Mouse (Mus musculus) liver, embryonic 14.5 days (tissue): ENCODE measurements around the gene Siae. TPM values are rescaled to one million over a fixed set of nuclear protein-coding genes. Genes with fewer than 3 reads are reported as not detected.

ENCODE experiments used
- ATAC-seq: fragments of 200-750 bp; cut with Nextera tagmentation; 2 replicates; pipeline ENCODE4 v1.8.0; 2017; ENCODE audit warnings: moderate number of reproducible peaks, mild to moderate bottlenecking, moderate library complexity; ENCODE audit not compliant: insufficient read depth
- DNase-seq, 3 experiments: peaks; one replicate each; pipeline ENCODE4 v3.0.0-alpha.2; 2012 to 2013; ENCODE audit warnings: low read depth in 3 of 3, low spot score in 3 of 3
- H3K27ac ChIP-seq: fragments of 300-500 bp; sonication (generic); 2 replicates; pipeline ENCODE4 v1.5.1; 2014; ENCODE audit warnings: moderate library complexity, mild to moderate bottlenecking, control low read depth, inconsistent platforms
- H3K27me3 ChIP-seq: fragments of 300-500 bp; sonication (generic); 2 replicates; pipeline ENCODE4 v1.6.1; 2014; ENCODE audit warnings: mild to moderate bottlenecking, low read length, moderate library complexity; ENCODE audit not compliant: control insufficient read depth, insufficient read depth
- H3K36me3 ChIP-seq: fragments of 300-500 bp; sonication (generic); replicated peaks from 2 replicates; pipeline ENCODE4 v1.6.1; 2014; ENCODE audit warnings: low read depth; ENCODE audit not compliant: control insufficient read depth, insufficient read depth
- H3K4me1 ChIP-seq, 2 experiments: fragments of 200-500 bp in 1 of 2; fragments of 300-500 bp in 1 of 2; sonication (generic) in 1 of 2; replicated peaks; 2 replicates each; pipeline ENCODE4 v1.6.1; 2012 to 2014; ENCODE audit warnings: antibody characterized with exemption in 1 of 2, inconsistent platforms in 1 of 2, low read length in 1 of 2; ENCODE audit not compliant: control insufficient read depth in 2 of 2, insufficient read depth in 2 of 2
- H3K4me2 ChIP-seq: fragments of 300-500 bp; sonication (generic); 2 replicates; pipeline ENCODE4 v1.6.1; 2014; ENCODE audit warnings: low read depth, mild to moderate bottlenecking, control low read depth, moderate library complexity
- H3K4me3 ChIP-seq, 2 experiments: fragments of 200-500 bp in 1 of 2; fragments of 300-500 bp in 1 of 2; sonication (generic) in 1 of 2; 2 replicates each; pipeline ENCODE4 v1.5.1; 2012 to 2014; ENCODE audit warnings: low read depth in 2 of 2, low read length in 2 of 2, mild to moderate bottlenecking in 2 of 2, control low read depth in 1 of 2, inconsistent platforms in 1 of 2, moderate library complexity in 1 of 2; ENCODE audit not compliant: insufficient read depth in 1 of 2
- H3K9ac ChIP-seq: fragments of 300-500 bp; sonication (generic); replicated peaks from 2 replicates; pipeline ENCODE4 v1.6.1; 2014; ENCODE audit warnings: mild to moderate bottlenecking, control low read depth, moderate library complexity
- H3K9me3 ChIP-seq: fragments of 300-500 bp; sonication (generic); 2 replicates; pipeline ENCODE4 v1.6.1; 2016; ENCODE audit warnings: low read length, mixed read lengths; ENCODE audit not compliant: control insufficient read depth
- CTCF ChIP-seq: IDR thresholded peaks from 2 replicates; pipeline ENCODE4 v1.5.1; 2016; ENCODE audit warnings: antibody characterized with exemption, low read depth, control low read depth
- EP300 ChIP-seq: IDR thresholded peaks from 2 replicates; pipeline ENCODE4 v1.6.1; 2016; ENCODE audit warnings: antibody characterized with exemption, low read depth
- WGBS: fragments of 180-500 bp; shearing (Covaris S2); extraction: QIAGEN DNeasy Blood & Tissue Kit; methylation state at CpG from one replicate; pipeline ENCODE4 v1.1.7; 2014; ENCODE audit not compliant: insufficient replicate concordance; 5-methylcytosine and 5-hydroxymethylcytosine counted together
- polyA plus RNA-seq, 2 experiments: library from polyadenylated mRNA; depleted of rRNA in 1 of 2; stranded (reverse) in 1 of 2; unstranded in 1 of 2; fragments of >200 nt; fragmentation: Nextera tagmentation in 1 of 2; extraction: Ambion mirVana in 1 of 2; gene quantifications; 2 replicates each; pipeline versions ENCODE4 v1.2.1 to v1.2.3; 2012 to 2014

The Siae gene
- polyA plus RNA-seq, 2 experiments: 2.2 to 5.7 TPM

DNA sequence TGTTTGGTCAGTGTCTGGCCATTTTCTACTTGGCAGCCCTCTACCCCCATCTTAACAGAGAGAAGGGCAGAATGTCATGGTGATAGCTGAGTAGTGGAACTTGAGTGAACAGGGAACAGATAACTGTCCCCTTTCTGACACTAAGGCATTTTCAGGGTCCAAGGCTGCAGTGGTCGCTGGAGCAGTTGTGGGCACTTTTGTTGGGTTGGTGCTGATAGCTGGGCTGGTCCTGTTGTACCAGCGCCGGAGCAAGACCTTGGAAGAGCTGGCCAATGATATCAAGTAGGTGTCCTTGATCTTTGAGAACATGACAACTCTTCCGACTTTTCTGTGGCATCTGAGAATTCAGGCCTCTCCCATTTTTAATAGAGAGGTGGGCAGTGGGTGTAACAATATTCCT lies 18.6 kb upstream of the Siae start:
- Histone ChIP-seq H3K4me1 (no peaks in the 10 kb centered on the region; a peak in 1 of 4 replicates), H3K36me3 (no peaks in the 10 kb centered on the region), H3K4me3 (no peak overlapping the region), H3K27ac (no peak overlapping the region), H3K27me3 (peaks cover 3% of the 10 kb centered on the region), H3K9ac (no peak overlapping the region), H3K9me3 (no peaks in the 10 kb centered on the region), H3K4me2 (no peak overlapping the region)
- ATAC-seq (no peak), DNase-seq (no peak)
- no peak for TF ChIP-seq CTCF
- WGBS: 45% methylated on average over 4 of the region's 4 CpGs

DNA sequence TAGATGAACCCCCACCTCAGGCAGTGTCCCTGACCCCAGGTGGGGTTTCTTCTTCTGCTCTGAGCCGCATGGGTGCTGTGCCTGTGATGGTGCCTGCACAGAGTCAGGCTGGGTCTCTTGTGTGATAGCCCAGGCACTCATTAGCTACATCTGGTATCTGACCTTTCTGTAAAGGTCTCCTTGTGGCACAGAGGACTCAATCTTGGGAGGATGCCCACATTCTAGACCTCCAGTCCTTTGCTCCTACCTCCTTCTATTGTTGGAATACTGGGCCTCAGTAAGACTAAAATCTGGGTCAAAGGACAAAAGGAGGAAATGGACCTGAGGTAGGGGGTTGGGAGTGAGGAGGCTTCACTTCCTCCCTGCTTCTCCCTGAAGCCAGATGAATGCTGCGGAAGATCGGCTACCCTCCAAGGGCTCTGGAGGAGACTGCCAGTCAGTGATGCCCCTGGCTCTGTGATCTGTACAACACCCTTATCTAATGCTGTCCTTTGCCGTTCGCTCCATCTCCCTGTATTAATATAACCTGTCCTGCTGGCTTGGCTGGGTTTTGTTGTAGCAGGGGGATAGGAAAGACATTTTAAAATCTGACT lies 17.7 kb upstream of the Siae start:
- Histone ChIP-seq H3K4me2 (no peak overlapping the region), H3K9me3 (no peaks in the 10 kb centered on the region), H3K4me3 (no peak overlapping the region), H3K36me3 (no peaks in the 10 kb centered on the region), H3K4me1 (no peaks in the 10 kb centered on the region), H3K9ac (no peak overlapping the region), H3K27me3 (peaks cover 3% of the 10 kb centered on the region), H3K27ac (no peak overlapping the region)
- ATAC-seq: no peak
- DNase-seq: no peak
- no peak for TF ChIP-seq EP300
- no peak for TF ChIP-seq CTCF
- 47% methylated on average over 5 of the region's 5 CpGs for WGBS

DNA sequence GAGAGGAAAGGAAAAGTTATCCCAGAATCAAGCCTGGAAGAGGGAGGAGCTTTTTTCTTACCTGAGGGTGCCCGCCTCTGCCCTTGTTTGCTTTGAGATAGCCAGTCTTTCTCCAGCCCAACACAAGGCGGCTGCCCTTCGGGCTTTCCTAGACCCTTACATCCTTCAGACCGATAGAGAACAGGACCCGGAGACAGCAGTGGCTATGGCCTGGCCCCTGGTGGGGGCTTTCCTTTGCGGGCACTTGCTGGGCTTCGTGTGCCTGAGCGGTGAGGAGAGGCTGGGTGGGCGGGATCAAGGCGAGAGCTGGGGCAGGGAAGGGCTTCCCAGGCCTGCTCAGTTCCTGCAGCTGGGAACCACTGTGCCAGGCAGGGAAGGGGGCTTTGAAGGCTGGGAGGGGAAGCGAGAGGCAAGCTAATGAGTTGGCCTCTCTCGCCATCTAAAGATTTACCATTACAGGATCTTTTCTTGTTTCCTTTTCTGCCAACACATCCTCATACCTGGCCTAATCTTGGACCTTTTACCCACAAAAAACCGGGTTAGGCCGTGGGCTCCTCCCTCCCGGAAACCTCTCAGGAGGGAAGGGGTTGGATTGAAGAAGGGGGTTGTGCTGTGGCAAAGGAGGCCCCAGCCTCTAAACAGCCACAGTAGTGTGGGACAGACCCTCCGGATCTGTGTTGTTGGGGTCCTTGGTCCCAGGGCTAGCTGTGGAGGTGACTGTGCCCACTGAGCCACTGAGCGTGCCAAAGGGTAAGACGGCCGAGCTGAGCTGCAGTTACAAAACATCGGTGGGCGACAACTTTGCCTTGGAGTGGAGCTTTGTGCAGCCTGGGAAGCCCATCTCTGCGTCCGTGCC lies 16.1 kb upstream of the Siae start, which contains the start of gene Vsig2:
Vsig2 (plus strand) TSS at position 86 of the 856 bp plus-strand sequence.
- DNase-seq (no peak), ATAC-seq (no peak)
- H3K27ac ChIP-seq: no peak within 1 kb of the TSS
- H3K4me1 ChIP-seq: peaks cover 0 to 3% of the 10 kb centered on the region in 2 experiments; a peak in 1 of 4 replicates
- 53% methylated on average over 23 of the region's 23 CpGs for WGBS
- TF ChIP-seq CTCF (no peak), EP300 (no peak)
- H3K9ac ChIP-seq: no peak within 1 kb of the TSS
- peaks cover 3% of the 10 kb centered on the region for H3K27me3 ChIP-seq
- H3K4me3 ChIP-seq: no peak within 1 kb of the TSS
- H3K36me3 ChIP-seq: no peaks in the 10 kb centered on the region
- no peak within 1 kb of the TSS for H3K4me2 ChIP-seq
- no peaks in the 10 kb centered on the region for H3K9me3 ChIP-seq

DNA sequence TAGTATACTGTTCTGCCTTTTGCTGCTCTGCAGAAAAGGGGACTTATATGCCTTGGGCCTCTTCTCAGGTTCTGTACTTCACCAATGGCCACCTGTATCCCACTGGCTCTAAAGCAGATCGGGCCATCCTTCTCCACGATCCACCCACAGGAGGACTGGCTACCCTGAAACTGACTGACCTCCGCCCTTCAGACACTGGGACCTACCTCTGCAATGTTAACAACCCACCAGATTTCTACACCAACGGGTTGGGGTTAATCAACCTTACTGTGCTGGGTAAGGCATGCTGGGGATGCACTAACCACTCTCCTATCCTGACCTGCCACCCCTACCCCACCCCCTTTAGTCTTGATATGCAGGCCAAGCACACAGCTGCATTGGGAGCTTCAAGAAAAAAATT lies 15.3 kb upstream of the Siae start:
- Histone ChIP-seq H3K27ac (no peak overlapping the region), H3K4me3 (no peak overlapping the region), H3K9me3 (no peaks in the 10 kb centered on the region), H3K36me3 (no peaks in the 10 kb centered on the region), H3K9ac (no peak overlapping the region), H3K4me1 (peaks cover 0 to 3% of the 10 kb centered on the region in 2 experiments; a peak in 1 of 4 replicates), H3K27me3 (peaks cover 3% of the 10 kb centered on the region), H3K4me2 (no peak overlapping the region)
- WGBS: 70% methylated on average over 4 of the region's 4 CpGs
- DNase-seq (no peak), ATAC-seq (no peak)
- TF ChIP-seq CTCF: no peak
- TF ChIP-seq EP300: no peak
